Mouse (Mus musculus) CD4-positive, CD25-positive, alpha-beta regulatory T cell, adult 2 months (primary cell): Measurements from ENCODE around the gene Myo6.

ENCODE experiments used
- DNase-seq: peaks from one replicate; pipeline ENCODE4 v3.0.0-alpha.2; 2012; ENCODE audit warnings: low read depth, low spot score

Gene Myo6

DNA sequence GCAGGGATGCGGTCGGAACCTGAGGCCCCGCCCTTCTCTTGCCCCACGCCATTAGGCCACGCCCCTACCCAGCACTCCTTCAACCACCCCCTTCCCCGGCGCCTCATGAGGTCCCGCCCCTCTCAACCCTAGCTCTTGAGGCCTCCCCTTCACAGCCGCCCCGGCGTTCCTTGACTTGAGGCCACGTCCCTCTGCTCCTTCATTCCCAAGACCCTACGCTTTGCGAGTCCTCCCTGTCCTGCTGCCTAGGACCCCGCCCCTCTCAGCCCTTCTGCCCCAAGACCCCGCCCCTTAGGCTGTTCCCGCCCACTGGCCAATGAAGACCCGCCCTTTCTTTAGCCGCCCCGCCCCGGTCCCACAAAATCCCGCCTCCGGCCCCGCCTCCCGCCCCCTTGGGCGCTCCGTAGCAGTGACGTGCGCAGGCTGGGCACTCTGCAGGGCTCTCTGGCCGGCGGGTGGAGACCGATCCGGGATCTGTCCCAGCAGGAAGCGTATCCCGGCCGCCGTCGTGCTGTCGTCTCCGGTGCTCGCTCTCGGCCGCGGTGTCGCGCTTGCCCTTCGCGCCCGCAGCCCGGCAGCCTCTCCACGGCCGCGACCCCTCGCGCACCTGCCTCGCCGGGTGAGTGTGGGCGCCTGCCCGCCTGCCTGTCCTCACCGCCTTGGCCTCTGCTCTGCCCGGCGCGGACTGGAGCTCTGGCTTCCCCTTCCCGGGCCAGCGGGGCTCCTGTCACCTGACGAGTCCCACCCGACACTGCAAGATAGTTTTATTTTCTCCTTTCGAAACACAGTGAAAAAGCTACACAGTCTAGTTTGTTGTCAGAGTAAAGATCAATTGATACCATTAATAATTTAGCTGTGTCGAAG lies at the start of gene Myo6:
Gene Myo6 (plus strand): TSS at position 421 of the 864 bp plus-strand sequence.
- DNase-seq = peak; percentile 90

DNA sequence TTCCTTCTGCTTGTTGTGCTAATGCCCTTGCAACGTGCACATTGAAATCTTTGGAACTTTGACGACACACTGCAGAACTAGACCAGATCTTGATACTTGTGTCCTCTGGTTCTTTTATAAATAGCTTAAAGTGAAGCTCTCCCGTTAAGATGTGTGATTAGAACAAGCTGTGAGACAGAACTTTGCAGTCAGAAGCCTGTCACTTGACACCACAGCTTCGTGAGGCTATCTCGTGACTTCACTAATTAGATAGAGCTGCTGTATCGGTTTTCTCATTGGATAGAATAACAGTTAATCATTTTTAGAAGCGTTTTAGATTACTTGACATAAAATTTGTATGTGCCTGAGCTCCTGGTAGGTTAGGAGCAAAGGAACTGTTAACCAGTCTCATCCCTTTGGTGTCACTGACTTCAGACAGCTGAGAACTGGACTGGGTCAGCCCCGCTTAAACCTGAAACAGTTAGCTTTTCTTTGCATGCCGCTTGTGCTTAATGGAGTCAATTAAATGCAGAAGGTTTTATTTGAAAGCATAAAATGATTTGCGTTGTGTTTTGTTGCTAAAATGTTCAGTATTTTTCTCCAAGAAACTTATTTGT lies 18.7 kb upstream of the Myo6 start:
- no peak for DNase-seq

DNA sequence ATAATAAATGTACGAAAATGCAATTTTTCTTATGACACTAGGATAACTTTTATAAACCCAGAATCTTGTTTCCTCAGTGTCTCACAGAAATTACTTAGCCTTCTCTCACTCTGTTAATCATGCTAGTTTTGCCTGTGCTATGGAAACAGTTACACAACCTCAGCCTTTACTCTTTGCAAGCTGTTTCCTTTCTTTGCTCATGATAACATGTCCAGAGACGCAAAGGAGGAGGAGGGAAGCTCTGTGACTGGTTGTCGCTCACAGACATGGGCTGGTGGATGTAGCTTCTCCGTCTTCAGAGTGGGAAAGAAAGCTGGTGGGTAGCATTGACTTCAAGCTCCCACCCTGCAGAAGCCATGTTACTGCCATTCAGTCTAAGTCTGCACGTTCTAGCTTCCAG lies 15.2 kb upstream of the Myo6 start:
- no peak for DNase-seq

DNA sequence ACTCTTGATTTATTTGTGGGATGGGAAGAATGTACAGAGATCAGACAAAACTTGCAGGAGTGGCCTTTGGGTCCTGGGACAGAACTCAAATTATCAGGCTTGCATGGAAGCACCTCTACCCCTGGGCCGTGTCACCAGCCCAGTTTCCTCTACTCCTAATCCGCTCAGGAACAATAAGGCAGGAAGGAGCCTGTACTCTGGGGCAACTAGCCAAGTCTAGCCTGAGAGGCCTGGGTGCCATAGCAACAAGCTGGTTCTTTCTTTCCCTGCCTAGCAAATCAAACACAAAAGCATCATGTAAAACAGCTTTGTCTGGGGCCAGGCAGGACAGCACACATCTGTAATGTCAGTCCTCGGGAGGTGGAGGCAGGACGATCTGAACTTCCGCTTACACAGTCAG lies 9.6 kb upstream of the Myo6 start:
- DNase-seq = no peak

DNA sequence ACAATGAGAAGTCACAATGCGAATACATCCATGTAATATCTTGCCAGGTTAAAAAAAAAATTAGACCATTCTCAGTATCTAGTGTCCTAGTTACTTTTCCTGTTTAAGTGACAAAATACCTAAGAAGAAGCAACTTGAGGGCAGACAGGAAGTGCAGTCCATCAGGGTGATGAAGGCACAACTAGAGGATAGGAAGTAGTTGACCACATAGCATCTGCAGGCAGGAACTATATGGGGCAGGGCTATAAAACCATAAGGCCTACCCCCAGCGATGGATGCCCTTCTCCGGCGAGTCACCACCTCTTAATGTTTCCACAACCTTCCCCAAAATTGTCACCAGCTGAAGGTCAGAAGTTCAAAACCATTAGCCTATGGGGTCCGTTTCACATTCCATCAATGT lies 8.1 kb upstream of the Myo6 start:
- no peak for DNase-seq

DNA sequence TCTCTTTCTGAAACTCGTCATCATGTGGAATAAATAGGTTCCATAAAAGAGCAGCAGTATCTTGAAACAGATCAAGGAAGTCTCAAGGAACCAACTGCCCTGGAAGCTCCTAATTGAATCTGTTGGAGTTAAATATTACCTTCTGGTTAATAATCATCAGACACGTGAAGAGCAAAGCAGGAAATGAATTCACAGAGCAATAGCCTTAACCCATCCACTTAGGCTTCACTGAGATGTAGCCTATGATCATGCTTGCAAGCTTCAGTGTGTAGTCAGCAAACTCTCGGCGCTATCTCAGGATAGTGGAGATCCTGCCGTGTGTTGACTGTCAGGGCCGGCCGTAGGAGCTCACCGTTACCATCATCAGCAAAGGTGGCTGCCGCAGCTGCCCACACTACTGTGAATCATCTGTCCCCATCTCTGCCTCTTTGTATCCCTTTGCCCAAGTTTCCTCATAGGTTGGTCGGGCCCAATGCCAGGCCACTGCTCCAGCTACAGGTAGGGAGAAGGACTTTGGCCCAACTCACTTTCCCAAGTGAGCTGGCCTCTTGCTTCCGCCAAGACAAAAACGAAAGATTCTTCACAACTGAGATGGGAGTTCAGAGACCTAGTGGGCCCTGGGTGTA lies 6.9 kb upstream of the Myo6 start:
- DNase-seq = no peak

DNA sequence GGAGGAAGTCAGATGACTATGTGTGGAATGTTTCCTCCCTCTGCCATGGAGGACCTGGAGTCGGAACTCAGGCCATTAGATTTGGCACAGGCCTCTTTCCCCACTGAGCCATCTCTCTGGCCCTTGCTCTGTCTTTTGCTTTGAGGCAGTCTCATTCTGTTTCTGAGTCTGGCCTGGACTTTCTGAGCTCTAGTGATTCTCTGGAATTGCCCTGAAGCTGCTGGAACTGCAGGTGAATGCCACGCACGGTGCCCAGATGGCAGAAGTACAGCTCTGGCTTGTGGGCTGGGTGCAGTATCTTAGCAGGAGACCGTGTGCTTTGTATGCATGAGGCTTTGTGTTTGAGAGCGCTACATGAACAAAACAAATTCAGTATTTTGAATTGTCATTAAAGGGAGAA lies 5.9 kb upstream of the Myo6 start:
- no peak for DNase-seq

DNA sequence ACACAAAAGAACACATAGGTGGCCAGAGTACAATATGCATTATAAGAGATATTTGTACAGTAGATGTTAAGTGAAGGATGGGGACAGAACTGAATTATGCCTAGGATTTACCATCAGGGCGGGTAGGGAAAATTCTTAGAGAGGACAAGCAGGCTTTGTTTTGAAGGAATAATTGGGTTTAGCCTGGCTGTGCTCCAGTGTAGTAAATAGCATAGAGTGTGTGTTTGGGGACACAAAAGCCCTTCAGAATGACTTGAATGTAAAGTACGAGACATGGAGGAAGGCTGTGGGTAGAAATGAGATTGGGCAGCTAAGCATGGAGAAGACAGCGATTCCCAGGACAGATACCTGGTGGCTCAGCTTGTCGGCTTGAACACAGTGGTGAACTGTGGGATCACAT lies 3.4 kb upstream of the Myo6 start:
- no peak for DNase-seq

DNA sequence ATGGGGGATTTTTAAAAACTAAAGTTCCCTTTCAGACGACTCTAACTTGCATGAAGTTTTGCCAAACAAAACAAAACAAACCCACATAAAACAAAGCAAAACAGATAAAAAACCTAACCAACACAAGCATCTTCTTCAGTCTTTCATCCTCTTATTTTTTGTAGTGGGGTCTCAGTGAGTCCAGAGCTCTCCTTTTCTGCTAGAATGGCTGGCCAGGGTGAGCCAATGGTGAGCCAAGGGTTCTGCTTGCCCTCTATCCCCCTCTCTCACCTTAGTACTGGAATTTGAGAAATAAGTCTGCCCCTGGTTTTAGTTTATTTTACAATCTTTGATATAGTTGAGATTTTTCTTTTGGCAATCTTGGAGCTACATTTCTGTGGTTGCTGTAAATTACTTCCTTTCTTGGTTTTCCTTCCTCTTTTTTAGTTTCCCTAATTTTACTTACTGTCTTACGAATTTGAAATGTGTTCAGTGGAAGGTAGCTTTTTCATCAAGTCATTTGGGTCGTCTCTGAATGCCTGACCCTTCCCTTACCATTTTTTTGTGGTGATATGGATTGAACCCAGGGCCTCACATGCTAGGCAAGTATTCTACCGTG lies 1.6 kb upstream of the Myo6 start:
- DNase-seq = no peak

DNA sequence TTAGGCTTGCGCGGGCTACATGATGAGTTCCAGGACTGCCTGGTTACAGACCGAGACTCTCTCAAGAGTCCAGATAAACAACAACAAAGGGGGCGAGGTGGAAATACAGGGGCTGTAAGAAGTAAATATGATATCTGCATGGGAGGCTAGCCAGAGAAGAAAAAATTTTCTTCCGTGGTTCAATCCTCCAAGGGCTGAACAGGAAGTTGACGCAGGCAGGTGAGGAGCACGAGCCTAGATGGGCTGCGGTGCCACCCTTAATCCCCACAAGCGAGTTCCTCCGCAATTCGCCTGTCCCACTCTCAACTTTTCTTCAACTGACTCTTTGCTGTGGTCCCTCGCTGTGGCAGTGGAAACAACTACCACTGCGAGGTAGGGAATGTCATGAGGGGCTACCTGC lies 640 bp upstream of the Myo6 start:
- DNase-seq = no peak

DNA sequence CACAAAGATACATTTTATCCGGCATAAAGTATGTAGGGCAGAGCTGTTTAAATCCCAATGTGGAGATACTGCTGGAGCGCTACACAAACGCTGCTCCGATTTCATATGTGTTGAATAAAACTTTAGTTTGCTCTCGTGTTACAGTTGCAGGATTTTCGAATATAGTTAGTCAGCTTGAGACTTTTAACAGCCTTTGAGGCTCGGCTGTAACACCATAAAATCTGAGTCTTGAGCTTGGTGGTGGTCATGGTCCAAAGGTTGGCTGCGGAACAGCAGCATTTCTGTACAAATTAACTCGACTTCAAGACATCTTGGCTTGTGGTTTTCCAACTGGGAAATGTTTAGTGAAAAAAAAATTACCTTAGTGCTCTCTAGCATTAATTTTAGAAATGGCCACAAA lies 859 bp downstream of the Myo6 start:
- no peak for DNase-seq

DNA sequence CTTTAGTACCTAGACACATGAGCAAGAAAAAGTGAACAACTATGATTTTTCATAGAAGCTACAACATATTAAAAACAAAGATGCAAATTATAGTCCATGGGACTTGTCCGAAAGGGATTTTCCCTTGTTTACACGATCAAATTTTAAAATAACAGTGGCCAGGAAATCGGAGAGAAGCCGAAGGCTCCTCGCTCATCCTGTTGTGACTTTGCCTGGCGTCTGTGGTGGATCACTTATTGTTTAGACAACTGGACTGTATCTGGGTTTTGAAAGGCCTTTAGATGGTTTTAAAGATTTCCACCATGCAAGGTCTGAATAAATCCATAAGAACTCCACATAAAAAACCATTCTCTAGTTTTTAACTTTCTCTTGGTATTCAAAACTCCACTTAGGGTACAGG lies 1.6 kb downstream of the Myo6 start:
- DNase-seq = no peak

DNA sequence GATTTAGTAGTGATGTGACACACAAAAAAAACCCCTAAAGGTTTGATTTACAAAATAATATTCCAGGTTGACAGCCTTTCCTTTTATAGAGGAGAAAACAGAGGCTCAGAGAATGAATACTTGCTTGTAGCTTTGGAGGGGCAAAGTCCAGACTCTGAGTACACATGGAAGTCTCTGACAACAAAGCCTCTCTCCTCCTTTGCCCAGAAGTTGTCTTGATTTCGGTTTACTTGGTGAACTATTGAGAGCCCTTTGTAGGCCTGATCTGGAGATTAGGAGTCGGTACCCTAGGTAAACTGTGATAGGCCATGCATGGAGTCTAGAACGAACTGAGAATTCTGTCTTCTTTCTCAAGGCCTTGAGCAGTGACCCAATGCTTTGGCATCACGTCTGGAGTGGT lies 2.3 kb downstream of the Myo6 start:
- no peak for DNase-seq

DNA sequence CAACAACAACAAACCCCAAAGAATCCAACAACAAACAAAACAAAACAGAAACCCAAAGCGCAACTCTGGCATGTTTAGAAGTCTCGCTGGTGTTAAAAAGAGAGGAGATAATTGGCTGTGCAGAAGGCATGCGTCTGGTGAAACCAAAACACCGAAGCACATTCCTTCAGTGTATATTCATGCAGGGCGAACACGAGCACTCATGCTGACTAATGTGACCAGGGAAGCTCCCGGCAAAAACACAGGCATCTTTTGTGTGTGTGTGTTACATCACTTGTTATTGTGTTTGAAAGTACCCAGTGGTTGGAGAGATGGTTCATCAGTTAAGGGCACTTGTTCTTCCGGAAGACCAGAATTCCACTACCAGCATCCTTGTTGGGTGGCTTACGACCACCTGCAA lies 4.7 kb downstream of the Myo6 start:
- no peak for DNase-seq

DNA sequence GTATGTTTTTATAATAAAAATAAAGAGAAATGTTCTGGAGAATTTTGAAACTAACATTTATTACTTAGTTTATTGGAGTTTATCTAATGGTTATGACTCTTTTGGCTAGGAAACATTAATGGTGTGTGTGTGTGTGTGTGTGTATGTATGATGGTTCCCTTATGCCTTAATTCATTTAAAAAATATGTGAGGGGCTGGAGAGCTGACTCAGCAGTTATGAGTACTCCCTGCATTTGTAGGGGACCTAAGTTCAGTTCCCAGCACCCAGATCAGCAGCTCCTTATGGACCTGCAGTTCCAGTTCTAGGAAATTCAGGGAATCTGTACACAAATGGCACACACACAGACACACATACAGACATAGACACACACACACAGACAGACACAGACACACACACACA lies 6.4 kb downstream of the Myo6 start:
- DNase-seq = no peak

DNA sequence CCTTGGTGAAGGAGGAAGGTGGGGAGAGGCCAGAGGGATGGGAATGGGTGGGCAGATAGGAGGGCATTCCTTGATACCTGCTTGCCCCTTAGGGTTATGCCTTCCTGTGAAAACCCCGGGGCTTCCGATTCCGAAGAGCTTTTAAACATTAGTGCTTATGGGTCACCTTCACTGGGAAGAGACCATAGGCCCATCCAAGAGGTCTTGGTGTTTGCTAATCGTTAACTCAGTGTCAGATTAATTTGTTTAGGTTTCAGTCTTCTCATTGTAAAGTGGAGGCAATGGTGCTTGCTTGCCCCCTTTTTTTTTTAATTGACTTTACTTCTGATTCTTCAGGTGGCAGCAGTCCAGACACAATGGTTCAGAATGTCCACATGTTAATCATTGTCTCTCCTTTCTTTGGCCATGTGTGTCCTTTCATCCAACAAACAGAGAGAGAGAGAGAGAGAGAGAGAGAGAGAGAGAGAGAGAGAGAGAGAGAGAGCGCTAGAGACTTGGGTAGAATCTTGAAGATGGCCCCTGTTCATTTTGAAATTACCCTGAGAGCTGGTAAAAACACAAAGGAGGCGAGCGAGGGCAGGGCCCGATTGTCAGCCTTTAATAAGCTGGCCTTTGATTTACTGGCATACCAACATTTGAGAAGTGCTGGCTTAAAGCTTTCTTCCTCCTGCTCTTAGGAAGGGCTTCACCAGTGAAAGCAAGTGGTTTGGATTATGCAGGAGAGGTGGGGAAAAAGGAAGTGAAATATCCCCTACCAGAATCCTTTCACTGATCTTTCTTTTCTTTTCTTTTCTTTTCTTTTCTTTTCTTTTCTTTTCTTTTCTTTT lies 7.8 kb downstream of the Myo6 start:
- no peak for DNase-seq

DNA sequence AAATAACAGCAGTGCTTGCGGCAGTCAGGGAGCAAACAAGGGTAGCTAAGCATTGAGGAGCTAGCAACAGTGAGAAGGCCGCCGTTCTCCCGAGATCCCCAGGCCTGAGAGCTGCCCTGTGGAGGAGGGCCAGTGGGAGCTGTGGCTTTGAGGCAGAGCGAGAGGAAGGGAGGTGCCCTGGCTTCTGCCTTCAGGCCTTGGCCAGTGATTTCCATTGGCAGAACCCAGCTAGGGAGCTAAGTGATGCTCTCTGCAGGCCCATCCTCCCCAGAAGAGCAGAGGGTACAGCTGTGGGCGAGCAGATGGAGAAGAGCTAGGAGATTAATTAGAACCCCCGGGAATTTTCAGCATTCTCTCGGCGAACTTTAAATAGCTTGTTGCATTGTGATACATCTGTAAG lies 8.8 kb downstream of the Myo6 start:
- no peak for DNase-seq

DNA sequence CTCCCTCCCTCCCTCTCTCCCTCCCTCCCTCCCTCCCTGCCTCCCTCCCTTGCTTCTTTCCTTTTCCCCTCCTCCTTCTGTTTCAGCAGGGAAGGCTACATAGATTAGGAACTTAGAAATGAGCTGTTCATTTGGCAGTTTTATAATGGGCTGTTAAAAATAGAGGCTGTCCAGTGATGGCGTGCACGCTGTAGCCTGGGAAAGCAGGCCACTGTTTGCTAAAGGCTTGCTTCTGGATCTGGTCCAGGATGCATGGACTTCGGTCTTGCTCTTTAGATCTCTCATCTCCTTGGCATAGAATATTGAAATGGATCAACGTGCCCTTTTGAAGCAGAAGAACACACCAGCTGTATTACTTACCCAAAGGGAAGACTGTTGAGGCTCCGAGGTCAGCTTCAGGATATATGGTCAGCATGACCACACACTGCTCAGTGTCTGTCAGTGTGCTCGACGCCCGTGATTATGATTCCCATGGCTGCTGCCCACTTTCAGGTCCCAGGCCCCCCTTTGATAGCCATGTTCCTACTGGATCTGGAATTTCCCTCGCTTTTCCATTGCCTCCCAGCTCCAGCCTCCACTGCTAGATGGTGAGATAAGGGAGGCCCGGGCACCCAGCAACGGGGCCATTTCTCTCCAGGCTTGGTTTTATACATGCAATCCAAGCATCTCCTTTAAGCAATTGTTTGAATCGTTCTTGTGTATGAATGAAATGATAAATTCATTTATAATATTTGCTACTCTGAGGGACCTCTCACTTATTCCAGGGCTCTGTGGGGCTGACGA lies 12.1 kb downstream of the Myo6 start:
- DNase-seq = no peak

DNA sequence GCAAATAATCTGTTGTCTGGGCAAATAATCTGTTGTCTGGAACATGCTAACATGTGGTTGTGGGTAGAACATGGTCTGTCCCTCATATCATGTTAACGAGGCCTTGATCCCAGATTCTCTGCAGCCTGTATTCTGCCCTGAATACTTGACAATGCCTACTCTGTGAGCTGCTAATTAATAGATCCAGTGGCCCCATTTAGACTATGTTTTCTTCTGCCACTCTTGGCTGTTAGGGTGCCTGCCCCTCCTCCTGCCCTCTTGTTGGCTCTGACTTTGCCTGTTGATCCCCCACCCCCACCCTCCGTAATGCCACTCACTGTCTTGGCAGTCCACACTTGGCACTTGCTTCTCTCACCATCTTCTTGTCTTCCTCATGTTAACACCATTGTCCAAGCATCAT lies 13.8 kb downstream of the Myo6 start:
- no peak for DNase-seq

DNA sequence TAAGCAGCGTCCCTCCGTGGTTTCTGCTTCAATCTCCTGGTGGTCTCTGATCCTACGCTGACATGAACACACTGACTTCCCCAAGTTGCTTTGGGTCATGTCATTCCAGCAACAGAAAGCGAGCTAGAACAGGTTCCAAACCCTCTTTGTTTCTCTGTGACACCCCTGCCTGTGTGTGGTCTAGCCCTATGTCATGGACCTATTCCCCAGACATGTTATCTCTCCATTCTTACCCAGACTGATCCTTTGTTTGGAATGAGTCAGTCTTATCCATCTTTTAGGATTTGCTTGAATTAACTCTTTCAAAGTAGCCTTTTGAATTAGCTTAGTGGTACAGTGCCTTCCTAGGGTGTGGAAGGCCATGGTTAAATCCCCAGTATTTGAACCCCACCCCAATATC lies 14.9 kb downstream of the Myo6 start:
- no peak for DNase-seq

DNA sequence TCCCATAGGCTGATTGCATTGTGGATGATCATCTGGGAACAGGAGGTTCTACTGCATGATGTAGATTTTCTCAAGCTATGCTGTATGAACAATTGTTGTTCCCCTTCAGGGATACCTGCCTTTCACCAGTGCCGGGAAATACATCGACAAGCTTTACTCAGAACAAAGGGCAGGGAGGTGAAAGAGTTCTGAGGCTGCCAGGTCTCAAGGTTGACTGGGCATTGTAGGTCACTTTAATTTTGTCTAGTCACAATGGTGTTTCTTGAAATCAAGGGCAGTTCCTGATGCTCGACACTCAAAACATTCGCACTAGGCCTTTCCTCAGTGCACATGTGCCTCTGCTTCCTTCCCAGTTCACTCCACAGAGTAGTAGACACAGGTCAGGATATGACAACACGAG lies 15.9 kb downstream of the Myo6 start:
- DNase-seq = no peak
